Mouse (Mus musculus): ENCODE results near the gene Lurap1l.

DNA sequence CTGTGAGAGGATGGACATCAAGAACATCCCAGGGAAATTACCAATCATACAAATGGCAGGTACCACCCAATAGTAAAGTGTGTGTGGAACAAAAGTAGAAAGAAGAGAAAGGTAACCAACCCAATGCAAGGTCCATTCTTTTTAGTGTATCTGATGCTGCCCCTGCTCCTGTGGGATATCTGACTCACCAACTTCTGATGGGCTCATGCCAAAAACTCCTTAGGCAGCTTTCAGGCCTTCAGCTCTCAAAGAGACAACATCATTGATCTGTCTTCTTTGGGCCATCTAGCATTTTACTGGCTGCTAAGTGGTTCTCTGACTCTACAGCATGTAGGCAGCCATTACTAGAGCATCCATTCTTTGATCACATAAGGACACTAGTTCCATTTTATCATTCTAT, 63.5 kb downstream of the Lurap1l start:
- TF ChIP-seq CTCF (IDR thresholded peaks at IDR 0.05; ENCODE audit: extremely low read depth, insufficient read length, insufficient replicate concordance, low read depth, low read length) (no peak), POLR2A (IDR thresholded peaks at IDR 0.05; ENCODE audit: low read depth, low read length) (no peak)

Measured in small intestine, adult 2 months (tissue).